Mouse (Mus musculus) embryonic stem cell, embryonic (primary cell): ENCODE measurements around the gene Phlpp1.

Experiments used
- CTCF ChIA-PET, 4 experiments: fragments of 300-600 bp in 2 of 4; fragments of 350-600 bp in 2 of 4; sonication (Branson Sonifier 250); formaldehyde crosslinking; loops; one replicate each; lab custom pipeline; 2022; ENCODE audit warnings: inconsistent platforms in 2 of 4; lab: Charles Lee
- POLR2A ChIA-PET, 4 experiments: fragments of 300-600 bp in 2 of 4; fragments of 350-600 bp in 2 of 4; sonication (Branson Sonifier 250); formaldehyde crosslinking; loops; one replicate each; lab custom pipeline; 2022; ENCODE audit warnings: antibody characterized with exemption in 4 of 4, inconsistent platforms in 1 of 4; lab: Charles Lee

Phlpp1 gene

DNA sequence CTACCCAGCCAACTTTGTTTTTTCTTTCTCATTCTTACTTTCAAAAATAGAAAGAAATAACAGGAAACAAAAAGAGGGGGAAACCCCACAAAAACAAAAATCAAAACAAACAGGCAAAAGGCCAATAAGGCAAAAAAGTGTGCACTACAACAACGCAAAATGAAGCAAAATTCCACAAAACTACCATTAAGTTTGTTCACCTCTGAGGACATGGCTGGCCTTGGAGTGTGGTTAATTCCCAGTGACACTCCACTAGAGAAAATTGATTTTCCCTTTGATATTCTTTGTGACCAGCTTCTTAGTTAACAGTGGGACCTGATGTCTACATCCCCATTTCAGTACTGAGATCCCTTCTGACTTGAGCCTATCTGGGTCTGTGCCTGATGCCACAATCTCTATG lies 202.1 kb downstream of the Phlpp1 start:
- ChIA-PET POLR2A (no interaction called here), CTCF (interaction anchor here in 1 of 4 experiments (0.6 kb wide), 1 partner anchor 99 kb away, joined by 3 read pairs; no protein-coding TSS in a partner anchor)

- CTCF ChIA-PET = interaction anchor here in 1 of 4 experiments (0.6 kb wide), 1 partner anchor 100 kb away, joined by 3 read pairs; no protein-coding TSS in a partner anchor
- POLR2A ChIA-PET = no interaction called here
Measured at GRCm38 (mm10) chr1:106374274-106374673, 202.7 kb downstream of the Phlpp1 start.

DNA sequence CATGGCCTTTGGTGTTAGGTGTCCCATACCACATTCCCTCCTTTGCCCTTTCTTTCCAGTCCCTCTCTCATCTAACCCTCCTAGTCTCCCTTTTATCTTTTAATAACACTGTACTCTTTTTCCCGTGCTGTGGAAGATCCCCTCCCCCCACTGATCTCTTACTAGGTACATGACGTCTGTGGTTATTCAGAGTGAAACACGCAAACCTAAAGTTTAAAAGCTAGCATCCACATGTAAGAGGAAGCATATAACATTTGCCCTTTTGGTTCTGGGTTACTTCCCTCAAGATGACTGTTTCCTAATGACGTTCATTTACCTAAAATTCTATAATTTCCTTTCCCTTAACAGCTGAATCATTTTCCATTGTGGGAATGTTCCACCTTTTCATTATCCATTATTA lies 203.4 kb downstream of the Phlpp1 start:
- CTCF ChIA-PET = no interaction called here
- POLR2A ChIA-PET = no interaction called here

DNA sequence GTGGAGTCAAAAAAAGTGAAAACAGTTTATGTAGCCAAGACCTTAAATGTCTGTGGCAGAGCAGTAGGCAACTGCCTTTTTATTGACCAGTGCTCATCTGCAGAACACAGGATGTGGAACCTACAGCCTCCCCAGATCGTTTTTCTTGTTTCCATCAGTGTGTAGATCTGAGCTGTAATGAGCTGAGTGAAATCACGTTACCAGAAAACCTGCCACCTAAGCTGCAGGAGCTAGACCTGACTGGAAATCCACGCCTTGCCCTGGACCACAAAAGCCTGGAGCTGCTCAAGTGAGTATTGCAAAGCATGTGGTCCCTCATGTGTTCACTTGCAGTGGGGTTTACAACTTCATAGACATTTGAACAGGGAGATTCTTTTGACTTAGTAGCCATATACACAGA lies 204.5 kb downstream of the Phlpp1 start:
- POLR2A ChIA-PET = no interaction called here
- CTCF ChIA-PET = no interaction called here

DNA sequence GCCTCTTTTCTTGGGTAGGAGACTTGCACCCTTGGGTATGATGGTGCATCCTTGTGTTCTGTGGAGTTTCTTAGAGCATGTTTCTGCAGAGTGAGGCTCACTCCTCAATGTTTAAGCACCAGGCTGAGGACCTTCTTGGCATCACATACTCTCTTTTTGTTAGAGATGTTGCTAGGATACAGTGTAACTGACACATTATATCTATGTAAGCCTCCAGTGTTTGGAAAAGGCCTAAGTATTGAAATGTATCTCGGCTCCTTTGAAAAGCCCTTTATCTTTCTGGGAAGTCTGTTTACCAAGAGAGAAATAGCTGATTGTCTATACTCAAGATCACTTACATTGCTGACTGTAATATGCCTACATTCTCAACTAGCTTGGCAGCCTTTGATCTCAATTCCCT lies 208.9 kb downstream of the Phlpp1 start:
- POLR2A ChIA-PET = interaction anchor here in 2 of 4 experiments (0.6 to 0.9 kb wide), 2 partner anchors 209 to 463 kb away, joined by 3 to 9 read pairs; partner anchors contain the start of gene Phlpp1 (in 1 of the 2)
- CTCF ChIA-PET = interaction anchor here in 1 of 4 experiments (1.7 kb wide), 1 partner anchor 10 kb away, joined by 7 read pairs; no protein-coding TSS in a partner anchor

- CTCF ChIA-PET = no interaction called here
- POLR2A ChIA-PET = no interaction called here
Measured at GRCm38 (mm10) chr1:106386542-106386941, 215.0 kb downstream of the Phlpp1 start.

DNA sequence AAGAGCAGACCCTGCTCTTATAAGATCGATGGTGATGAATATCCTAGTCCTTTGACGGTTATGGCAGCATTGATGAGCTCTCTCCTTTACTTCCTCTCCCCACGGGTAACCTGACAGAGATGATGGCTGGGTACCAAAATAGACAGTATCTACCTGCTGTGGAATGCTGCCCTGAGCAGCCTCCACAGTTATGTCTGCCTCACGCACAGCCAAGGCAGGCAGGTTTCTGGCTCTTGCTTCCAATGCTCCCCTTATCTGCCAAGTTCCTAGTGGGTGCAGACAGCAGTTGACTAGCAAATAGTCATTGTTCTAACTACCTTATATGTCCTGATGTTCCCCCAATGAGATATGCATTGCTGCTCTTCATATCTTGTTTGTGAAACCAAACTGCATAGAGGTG lies 215.7 kb downstream of the Phlpp1 start:
- ChIA-PET POLR2A (no interaction called here), CTCF (no interaction called here)

DNA sequence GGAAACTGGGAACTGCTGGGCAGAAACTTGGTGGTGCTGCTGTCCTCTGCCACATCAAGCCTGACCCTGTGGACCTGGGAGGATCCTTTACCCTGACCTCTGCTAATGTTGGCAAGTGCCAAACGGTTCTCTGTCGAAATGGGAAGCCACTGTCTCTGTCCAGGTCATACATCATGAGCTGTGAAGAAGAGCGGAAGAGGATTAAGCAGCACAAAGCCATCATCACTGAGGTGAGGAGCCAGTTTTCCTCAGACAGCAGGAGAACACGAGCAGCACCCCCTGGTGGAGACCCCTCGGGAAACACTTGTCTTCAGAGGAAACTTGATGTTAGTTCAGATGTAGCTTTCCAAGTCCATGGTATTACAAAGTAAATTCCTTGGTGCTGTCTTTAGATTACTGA lies 218.1 kb downstream of the Phlpp1 start:
- CTCF ChIA-PET = interaction anchor here (0.6 to 2.4 kb wide), 16 partner anchors 9 to 609 kb away, joined by 3 to 23 read pairs (median 4); partner anchors contain the start of genes Phlpp1 (in 1 of the 4) and Tnfrsf11a (in 1 of the 4)
- POLR2A ChIA-PET = interaction anchor here in 2 of 4 experiments (0.7 to 1.1 kb wide), 2 partner anchors 40 to 218 kb away, joined by 3 read pairs; partner anchors contain the start of gene Phlpp1 (in 1 of the 2)

- POLR2A ChIA-PET = interaction anchor here in 1 of 4 experiments (1.0 kb wide), 1 partner anchor 367 kb away, joined by 3 read pairs; the partner anchor contains the start of gene Kdsr
- CTCF ChIA-PET = interaction anchor here in 1 of 4 experiments (0.6 kb wide), 1 partner anchor 222 kb away, joined by 3 read pairs; the partner anchor contains the start of gene Phlpp1
Measured at GRCm38 (mm10) chr1:106393072-106393471, 221.5 kb downstream of the Phlpp1 start.

DNA sequence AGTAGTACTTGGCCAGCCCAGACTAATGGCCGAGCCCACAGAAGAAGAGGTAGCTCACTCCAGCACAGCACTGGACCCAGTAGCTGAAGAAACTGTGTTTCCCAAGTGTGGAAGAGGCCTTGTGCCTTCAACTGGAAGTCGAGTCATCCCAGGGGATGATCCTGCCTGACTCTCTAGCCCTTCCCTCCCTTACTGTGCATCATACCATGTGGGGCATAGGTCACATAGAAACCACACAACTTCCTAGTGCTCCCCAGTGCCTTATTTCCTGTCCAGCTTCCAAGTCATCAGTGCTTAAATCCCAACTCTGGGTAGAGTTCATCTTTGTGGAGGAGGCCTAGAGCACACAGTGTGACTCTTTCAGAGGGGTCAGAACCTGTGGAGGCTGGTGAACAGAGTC lies 223.1 kb downstream of the Phlpp1 start:
- POLR2A ChIA-PET = no interaction called here

DNA sequence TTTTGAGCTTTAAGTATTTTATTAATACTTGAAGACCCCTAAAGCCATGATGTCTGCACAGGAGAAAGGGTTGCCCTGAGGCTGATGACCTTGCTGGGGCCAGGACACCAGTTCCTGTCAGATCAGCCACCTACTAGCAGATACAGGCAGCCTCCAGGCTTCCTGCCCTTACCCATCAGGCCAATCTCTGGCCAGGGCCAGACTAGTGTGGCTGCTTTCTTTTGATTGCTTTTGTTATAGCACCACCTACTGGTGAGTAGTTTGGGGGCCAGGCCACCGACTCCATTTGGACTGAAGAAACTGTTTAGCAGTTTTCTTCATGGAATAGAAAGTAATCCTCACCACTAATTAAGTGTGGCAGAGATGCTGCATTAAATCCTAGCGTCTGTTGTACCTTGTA lies 223.9 kb downstream of the Phlpp1 start:
- ChIA-PET POLR2A (no interaction called here), CTCF (interaction anchor here in 2 of 4 experiments (0.6 to 1.0 kb wide), 3 partner anchors 224 to 323 kb away, joined by 3 to 4 read pairs (median 3); partner anchors contain the start of gene Phlpp1 (in 1 of the 2))

More for the DNA sequence above, 223.1 kb downstream of the Phlpp1 start:
- CTCF ChIA-PET = interaction anchor here in 3 of 4 experiments (0.6 to 1.0 kb wide), 4 partner anchors 198 to 323 kb away, joined by 3 to 4 read pairs (median 3); partner anchors contain the start of gene Phlpp1 (in 1 of the 3)

DNA sequence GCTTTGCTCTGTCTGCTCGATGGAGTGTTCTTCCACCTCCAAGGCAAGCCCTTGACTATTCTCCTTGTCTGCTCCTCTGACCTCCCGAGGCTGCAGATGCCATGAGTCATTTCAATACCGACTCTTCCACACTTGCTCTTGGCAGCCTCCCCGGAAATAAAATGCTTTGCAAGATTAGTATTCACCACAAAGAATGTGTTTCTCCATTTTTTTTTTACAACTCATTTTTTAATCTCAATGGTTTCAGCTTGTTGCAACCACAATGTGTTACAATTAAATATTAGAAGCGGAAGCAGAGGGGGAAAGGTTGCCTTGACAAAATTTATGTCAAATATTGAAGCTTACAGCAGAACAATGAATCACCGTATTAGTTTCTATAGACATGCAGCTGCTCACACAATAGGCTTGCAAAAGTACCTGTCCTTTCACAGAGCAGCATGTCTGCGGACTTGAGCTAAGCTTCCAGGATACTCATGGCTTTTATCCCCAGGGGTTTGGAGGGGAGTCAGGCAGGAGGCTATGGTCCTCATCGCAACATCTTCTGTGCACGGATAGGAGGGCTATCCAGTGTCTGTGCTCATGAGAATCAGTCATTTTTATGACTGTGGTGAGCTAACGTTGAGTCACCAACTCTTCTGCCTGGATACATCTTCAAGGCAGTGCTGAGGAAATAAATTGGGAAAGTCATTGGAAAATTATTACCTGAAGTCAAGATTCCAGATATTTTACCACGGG lies 229.5 kb downstream of the Phlpp1 start:
- POLR2A ChIA-PET = interaction anchor here in 1 of 4 experiments (1.1 kb wide), 1 partner anchor 229 kb away, joined by 3 read pairs; the partner anchor contains the start of gene Phlpp1
- CTCF ChIA-PET = interaction anchor here in 3 of 4 experiments (0.6 to 1.4 kb wide), 4 partner anchors 11 to 337 kb away, joined by 3 to 12 read pairs (median 3); no protein-coding TSS in a partner anchor

GRCm38 (mm10) chr1:106403011-106403501 lies 231.5 kb downstream of the Phlpp1 start:
- ChIA-PET CTCF (interaction anchor here in 2 of 4 experiments (0.5 to 1.7 kb wide), 2 partner anchors 22 to 49 kb away, joined by 3 to 5 read pairs; no protein-coding TSS in a partner anchor), POLR2A (no interaction called here)

GRCm38 (mm10) chr1:106406852-106407251 lies 235.3 kb downstream of the Phlpp1 start:
- ChIA-PET POLR2A (no interaction called here), CTCF (interaction anchor here in 1 of 4 experiments (1.2 kb wide), 1 partner anchor 18 kb away, joined by 3 read pairs; no protein-coding TSS in a partner anchor)

DNA sequence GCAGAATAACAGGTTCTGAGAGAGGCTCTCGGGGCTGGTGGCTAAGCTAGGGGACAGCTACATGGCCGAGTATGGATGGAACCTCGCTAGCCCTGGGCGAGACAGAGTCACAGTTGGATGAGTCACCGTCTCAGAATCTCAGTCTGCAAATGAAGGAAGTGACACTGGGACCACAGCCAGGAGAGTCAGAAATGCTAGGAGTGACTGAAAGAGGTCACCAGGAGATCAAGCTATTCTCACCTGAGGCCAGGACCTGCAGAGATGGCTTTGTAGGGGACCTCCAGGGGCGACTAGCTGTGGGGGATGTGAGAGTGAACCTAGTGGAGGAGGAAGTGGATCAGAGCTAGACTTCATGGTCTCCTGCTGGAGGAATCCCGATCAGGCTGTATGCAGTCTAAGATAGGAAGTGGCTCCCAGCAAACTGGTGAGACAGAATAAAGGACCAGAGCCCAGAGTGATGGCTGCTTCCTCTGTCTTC lies 236.4 kb downstream of the Phlpp1 start:
- CTCF ChIA-PET = no interaction called here
- POLR2A ChIA-PET = interaction anchor here in 1 of 4 experiments (0.8 kb wide), 2 partner anchors 37 to 85 kb away, joined by 4 read pairs; no protein-coding TSS in a partner anchor

DNA sequence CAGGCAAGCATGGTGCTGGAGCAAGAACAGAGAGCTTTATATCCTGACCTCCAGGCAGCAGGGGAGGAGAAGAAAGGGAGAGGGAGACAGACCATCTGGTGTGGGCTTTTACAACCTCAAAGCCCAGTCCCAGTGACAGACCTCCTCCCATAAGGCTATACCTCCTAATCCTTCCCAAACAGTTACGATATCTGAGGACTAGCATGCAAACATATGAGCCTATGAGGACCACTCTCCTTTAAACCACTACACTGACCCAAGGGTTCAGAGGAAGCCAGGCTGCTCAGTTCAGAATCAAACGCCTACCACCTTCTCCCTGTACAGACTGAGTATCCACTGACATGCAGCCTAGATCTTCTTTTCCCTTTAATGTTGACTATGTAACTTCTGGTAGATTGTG lies 239.3 kb downstream of the Phlpp1 start:
- POLR2A ChIA-PET = no interaction called here
- CTCF ChIA-PET = no interaction called here

DNA sequence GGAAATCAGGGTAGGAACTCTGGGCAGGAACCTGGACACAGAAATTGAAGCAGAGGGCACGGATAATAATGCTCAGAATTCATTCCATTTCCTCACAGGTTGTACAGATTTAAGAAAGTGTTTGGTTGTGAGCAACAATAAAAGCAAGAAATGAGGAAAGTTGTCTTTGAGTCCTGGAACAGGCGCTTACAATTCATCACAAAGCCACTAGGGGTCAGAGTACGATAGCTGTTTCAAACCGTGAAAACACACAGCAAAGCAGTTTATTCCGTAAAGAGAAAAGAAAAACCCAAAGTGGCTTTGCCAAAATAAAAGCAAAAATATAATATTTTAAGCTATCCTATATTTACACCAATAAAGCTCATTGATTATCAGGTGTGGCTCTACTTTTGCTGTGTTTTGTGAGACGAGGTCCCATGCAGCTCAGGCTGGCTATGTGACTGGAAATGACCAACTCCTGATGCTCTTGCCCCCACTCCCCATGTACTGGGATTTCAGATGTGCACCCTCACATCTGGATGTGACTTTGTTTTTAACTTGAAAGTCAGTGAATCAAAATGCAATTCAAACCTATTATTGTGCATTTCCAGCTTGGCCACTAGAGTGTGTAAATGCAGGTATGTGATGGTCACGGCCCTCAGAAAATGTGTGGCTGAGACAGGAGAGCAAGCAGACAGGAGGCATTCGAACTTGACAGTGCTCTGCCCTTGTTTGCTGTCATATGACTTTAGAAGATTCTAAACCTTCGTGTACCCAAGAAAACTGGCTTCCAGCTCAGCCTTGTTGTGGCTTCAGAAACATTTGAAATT lies 253.8 kb downstream of the Phlpp1 start:
- ChIA-PET CTCF (interaction anchor here (0.5 to 1.5 kb wide), 22 partner anchors 18 to 399 kb away, joined by 3 to 9 read pairs (median 4); no protein-coding TSS in a partner anchor), POLR2A (interaction anchor here in 3 of 4 experiments (0.5 to 1.3 kb wide), 3 partner anchors 116 to 756 kb away, joined by 3 to 4 read pairs (median 3); no protein-coding TSS in a partner anchor)

DNA sequence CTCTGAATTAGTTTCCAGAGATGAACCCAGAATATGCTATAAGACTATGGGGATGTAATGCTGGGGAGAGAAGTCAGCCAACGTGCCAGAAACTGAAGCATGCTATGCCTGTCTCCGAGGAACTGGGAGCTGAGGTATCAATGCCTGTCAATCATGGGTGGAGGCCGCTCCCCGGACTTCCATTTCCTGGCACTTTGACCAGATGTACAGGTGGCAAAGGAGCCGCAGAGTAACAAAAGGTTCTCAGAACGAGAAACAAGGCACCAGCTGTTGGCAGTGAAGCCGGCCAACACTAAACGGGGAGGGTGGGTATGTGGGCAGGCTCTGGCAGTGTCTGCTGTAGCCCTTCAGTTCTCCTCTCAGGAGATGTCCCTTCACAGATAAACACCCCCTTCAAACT lies 256.6 kb downstream of the Phlpp1 start:
- ChIA-PET POLR2A (interaction anchor here in 1 of 4 experiments (1.3 kb wide), 1 partner anchor 18 kb away, joined by 4 read pairs; no protein-coding TSS in a partner anchor), CTCF (no interaction called here)
